14 mouse cellular contexts compared by ENCODE assay signal in the genomic region with DNA sequence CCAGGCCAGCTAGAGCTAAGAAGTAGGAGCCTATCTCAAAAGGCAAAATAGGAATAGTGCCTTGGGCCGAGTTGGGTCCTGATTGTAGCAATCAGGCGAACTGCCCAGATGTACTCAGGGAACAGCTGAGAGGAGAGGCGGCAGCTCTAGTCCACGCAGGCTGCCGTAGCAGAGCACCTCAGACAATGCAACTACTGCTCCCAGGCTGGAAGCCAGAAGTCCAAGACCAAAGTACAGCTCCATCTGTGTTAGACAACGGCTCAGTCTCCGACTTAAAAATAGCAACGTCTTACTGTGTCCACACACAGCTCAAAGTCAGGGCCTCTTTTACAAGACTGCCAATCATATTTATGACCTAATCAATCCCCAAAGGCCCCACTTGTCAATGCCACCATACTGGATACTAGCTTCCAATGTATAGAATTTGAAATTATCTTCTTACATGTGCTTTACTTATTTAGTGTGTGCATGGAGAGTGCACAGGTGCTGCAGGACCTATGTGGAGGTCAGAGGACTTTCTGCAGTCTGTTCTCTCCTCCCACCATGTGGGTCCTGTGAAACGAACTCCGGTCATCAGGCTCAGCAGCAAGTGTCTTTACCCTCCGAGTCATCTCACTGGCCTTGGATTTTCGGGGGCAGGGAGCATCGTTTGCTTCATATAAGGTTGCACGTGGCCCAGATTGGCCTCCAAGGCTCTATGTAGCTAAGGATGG. TPM values are rescaled to one million over a fixed set of nuclear protein-coding genes. Genes with fewer than 3 reads are reported as not detected.
"Had no signal": no experiment of that assay in that cellular context is flagged by ENCODE, and none has a peak within 500 bp of the region (broad histone marks: within the 10 kb centered on the region; RNA-seq: fewer than 3 reads in every experiment).

No protein-coding gene starts in this region.

- H3K27ac ChIP-seq: hindbrain, postnatal 0 days; left cerebral cortex, adult 2 months; limb, embryonic 10.5 days; liver, embryonic 15.5 days; midbrain, embryonic 12.5 days; neural tube, embryonic 13.5 days had no signal

- DNase-seq: lung, postnatal 14 days; right cerebral cortex, postnatal 4 days; spleen, adult 18-20 months; thymus, adult 18-20 months; thymus, postnatal 14 days had no signal

- H3K9me3 ChIP-seq: limb, embryonic 10.5 days; liver, embryonic 15.5 days; lung, embryonic 15.5 days; midbrain, embryonic 12.5 days; neural tube, embryonic 13.5 days had no signal

- H3K4me1 ChIP-seq: limb, embryonic 10.5 days; lung, embryonic 15.5 days; midbrain, embryonic 12.5 days; neural tube, embryonic 13.5 days had no signal

- H3K4me2 ChIP-seq: liver, embryonic 15.5 days; lung, embryonic 15.5 days; midbrain, embryonic 12.5 days; neural tube, embryonic 13.5 days had no signal

- H3K9ac ChIP-seq: liver, embryonic 15.5 days; lung, embryonic 15.5 days; midbrain, embryonic 12.5 days; neural tube, embryonic 13.5 days had no signal

- H3K4me3 ChIP-seq: left cerebral cortex, adult 2 months; limb, embryonic 10.5 days; liver, embryonic 15.5 days; lung, embryonic 15.5 days; midbrain, embryonic 12.5 days; neural tube, embryonic 13.5 days had no signal

- H3K36me3 ChIP-seq: liver, embryonic 15.5 days; lung, embryonic 15.5 days; midbrain, embryonic 12.5 days; neural tube, embryonic 13.5 days had no signal

- H3K27me3 ChIP-seq: liver, embryonic 15.5 days; lung, embryonic 15.5 days; midbrain, embryonic 12.5 days; neural tube, embryonic 13.5 days had no signal

- ATAC-seq: hindbrain, postnatal 0 days; midbrain, embryonic 16.5 days had no signal

RNA-seq across cellular contexts. Expression of gene Greb1, which starts 19.5 kb away (rescaled TPM):
- total RNA-seq: megakaryocyte-erythroid progenitor cell, adult 5-6 weeks had no signal
